Mouse (Mus musculus) frontal cortex, postnatal 25 days (tissue): ENCODE results near the gene Col24a1.

Experiments
- DNase-seq, 2 experiments: peaks; one replicate each; pipeline ENCODE4 v3.0.0; 2022; ENCODE audit warnings: low spot score in 2 of 2

The Col24a1 gene

DNA sequence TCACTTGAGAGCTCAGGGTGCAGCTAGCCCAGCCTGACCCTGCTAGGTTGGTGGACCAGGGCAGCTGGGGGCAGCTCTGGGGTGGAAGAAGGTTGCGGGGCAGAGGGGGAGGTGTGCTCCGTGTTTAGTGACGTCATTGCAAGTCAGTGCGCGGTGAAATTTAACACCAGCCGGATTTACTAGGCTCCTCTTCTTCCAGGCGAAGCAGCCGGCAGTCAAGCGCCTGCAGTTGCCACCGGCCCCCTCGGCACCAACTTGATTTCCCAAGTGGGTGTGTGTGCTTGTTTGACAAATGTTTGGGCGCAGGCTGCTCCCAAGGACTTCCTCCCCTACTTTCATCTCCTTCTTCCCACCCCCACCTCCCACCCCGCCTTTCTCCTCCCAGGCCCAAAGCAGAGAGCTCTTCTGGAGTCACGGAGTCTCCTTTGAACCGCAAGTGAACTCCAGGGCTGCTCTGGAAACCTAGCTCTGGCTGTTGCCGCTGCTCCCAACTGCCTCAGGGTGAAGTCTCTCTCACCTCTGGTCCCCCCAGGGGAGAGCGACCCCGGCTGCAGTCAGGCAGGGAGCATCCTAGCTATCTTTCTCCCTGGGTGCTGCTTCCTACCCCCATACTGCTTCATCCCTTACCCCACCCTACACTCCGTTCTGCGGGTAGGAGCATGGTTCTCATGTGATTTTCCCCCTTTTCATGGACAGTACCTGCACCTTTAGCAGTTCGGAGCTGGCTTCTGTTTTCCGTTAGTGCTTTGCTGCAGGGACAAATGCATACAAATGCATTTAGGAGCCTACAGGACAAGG lies at the start of gene Col24a1:
TSS of gene Col24a1 (plus strand) at position 136 of the 798 bp plus-strand sequence.
- DNase-seq = no peak

DNA sequence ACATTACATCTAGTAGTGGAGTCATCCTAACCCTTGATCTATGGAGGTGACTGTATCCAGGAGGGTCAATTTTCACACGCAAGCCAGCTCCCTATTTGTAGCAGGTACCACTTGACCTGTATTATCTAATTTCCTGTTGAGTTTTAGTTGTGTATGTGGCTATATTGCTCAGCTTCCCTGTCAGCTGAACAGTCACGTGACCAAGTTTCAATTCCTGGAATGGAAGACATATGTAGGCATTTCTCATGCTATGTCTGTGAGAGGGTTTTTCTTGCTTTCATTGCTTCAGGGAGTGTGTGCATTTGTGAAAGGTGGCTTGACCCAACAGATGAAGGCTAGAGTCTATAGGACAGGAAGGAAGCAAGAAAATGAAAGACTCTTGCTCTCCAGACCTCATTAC lies 44.2 kb upstream of the Col24a1 start:
- no peak for DNase-seq

- DNase-seq = no peak
Observed at GRCm38 (mm10) chr3:145253066-145253465, 39.2 kb upstream of the Col24a1 start.

DNA sequence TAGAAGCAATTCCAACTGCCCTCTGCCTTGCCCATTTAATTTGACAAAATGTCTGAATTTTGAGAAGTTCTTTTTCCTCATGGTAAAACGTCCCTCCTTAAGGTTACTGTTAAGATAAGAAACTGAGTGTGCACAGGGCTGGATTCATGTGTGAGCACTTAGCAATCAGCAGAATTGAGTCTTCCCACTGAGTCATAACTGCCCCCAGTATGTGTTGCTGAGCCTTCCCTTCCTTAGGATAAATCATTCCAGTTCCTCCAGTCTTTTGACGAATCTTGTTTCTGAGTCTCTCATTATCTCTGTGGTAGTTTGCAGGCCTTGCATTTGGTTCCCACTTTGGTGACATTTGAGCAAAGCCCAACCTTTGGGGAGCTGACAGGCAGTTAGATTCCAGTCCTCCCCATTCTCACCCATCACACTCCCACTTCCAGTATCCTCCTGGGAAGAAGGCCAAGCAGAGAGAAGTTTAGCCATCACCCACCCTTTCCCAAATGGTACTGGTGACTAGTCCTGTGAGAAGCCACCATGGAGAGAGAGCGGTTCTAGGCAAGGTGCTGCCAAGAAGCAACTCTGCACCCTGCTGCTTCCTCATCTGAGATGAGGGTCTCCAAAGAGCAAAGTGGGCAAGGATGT lies 37.4 kb upstream of the Col24a1 start:
- DNase-seq = peak in 1 of 2 experiments; percentile 8

GRCm38 (mm10) chr3:145256647-145257046 lies 35.6 kb upstream of the Col24a1 start:
- no peak for DNase-seq

DNA sequence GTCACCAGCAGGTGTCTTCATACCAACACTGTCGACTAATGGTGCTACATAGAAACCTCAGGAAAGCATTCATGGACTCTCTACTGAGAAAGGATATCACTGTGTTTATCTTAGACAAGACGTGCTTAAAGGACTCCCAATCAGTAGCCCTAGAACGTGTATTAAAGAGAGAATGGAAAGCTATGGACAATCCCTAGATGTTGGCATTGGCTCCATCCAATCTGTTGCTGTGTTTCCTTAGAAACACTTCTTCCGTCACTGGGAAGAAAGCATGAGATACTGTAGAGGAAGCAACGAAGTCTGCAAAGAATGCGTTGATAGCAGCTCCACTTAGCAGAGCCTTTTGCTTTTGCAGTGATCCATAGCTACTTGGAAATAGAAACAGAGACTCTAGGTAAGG lies 32.6 kb upstream of the Col24a1 start:
- DNase-seq = no peak

DNA sequence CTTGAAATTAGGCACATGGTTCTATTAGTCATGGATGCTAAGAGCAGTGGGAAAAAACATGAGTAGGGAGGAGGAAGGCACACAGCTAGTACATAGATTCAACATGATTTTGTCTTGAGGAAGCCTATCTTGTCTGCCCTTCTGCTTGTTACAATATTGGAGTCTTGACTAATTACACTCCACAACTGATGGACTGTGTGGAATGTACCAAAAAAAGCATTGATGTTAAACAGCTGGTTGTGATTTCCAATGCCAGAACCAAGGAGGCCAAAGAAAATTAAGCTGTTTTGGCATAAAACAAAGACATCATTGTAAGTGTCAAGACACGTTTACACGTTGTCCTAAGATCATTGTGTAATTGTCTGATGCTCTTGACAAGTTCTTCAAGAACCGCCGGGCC lies 29.1 kb upstream of the Col24a1 start:
- DNase-seq = no peak

- DNase-seq = no peak
Observed at GRCm38 (mm10) chr3:145268066-145268465, 24.2 kb upstream of the Col24a1 start.

DNA sequence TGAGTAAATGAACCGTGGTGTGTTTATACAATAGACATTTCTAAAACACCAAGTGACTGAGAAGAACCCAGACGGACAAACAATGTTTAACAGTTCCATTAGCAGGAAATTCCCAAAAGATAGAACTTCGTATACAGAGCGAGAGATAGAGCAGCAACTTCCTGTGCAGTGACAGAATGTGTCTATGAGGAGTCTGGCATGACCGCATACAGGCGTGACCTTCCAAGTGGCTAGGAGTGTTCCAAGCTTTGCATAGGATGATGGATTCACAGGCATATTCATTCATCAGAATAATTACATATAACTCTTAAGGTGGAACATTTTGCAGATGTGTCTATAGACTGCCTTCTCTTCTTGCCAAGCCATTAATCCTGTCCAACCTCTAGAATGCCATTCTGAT lies 18.1 kb upstream of the Col24a1 start:
- DNase-seq = no peak

DNA sequence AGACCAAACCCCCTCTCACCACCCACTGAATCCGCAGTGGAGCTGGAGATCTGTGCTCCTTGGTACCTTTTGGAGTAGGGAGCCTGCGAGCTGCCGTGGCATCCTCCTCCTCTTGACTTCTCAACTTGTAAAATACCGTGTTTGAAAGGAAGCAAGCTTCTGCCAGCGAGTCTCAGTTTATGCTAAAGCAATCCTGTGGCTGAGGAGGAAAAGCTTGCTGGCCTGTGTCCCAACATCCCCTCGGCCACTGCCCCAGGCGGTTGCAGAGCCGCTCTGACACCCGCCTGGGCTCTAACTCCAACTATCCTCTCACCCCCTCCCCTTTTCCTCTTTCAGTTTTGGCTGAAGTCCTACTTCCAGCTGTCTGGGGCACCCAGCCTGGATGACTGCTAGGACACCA lies 935 bp downstream of the Col24a1 start:
- DNase-seq = no peak

DNA sequence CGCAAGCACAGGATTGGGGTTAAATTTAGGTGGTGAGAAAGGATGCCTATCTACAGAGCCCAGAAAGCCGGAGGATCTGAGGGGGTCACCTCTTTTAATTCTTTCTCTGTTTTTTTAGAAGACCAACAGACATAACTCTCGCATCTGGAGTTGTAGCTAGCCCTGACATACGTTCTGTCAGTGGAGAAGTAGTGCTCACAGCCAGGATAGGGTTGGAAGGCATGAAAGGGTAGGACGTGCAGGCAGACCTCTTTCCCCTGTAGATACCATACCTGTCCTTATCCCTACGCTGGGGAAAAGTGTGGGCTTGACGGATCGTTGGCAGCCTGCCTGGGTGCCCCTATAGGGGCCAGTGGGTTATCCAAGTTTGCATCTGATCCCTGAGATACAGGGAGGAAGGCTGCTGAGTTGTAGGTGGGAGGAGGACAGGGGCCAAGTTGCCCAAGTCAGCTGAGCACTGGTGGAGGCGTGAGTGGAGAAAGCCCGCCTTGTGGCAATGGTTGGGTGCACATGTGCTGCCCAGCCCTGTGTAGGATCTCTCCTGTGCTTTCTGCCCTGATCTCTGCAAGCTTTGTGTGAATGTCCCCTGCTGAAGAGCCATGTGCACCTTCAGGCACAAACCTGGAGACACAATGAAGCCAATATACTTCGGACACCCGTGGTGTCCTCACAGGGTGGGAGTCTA lies 1.5 kb downstream of the Col24a1 start:
- DNase-seq = no peak

GRCm38 (mm10) chr3:145299980-145300591 lies 7.8 kb downstream of the Col24a1 start:
- DNase-seq = no peak

DNA sequence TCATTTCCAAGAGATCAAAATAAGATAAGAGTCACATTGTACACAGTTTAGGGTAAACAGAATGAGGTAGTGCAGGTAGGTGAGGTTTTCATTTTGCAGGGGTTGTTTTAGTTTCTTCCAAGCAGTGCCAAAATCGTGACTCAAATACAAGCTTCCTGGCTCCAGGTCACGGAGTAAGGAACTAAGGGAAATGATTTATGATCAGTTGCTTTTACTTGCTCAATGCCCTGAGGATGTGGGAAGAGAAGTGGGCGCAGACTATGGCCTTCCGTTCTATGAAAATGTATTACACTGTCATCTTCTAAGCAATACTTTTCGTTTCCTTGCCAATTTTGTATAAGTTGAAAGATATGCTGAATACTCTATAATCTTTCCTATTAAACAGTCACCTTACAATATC lies 13.0 kb downstream of the Col24a1 start:
- DNase-seq = no peak

DNA sequence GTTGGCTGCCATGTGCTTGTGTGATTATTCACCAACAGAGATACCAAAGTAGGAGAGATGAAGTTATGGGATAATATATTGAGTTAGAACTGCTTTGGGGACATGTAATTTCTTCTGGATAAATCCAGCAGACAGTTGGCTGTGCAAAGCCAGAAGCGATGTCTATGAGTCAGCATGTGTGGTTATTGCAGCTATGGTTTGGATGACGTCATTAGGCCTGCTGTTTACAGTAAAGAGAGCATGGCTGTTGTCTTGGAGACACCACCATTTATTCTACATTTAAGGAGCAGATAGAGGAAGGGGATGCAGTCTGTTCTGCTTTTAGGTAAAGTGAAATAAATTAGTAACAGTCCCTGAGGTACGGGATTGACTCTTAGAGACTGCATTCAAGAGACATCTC lies 14.9 kb downstream of the Col24a1 start:
- DNase-seq = no peak

GRCm38 (mm10) chr3:145320587-145321274 lies 28.5 kb downstream of the Col24a1 start:
- DNase-seq = no peak

DNA sequence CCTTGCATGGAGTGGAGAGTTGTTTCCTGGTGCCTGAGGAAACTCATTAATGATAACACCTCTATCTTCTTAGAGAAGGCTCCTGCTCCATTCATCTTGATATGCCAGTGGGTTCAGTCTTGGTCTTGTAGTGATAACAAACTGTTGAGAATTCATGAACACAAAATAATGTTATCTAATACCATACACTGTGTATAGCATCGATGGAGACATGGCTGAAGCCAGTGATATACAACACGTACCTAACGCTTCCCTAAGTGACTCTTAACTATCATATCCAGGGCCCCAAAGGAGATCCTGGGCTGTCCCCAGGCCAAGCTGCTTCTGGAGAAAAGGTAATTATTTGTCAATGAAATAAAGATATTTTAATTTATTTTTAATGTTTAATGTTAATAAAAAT lies 33.1 kb downstream of the Col24a1 start:
- no peak for DNase-seq

DNA sequence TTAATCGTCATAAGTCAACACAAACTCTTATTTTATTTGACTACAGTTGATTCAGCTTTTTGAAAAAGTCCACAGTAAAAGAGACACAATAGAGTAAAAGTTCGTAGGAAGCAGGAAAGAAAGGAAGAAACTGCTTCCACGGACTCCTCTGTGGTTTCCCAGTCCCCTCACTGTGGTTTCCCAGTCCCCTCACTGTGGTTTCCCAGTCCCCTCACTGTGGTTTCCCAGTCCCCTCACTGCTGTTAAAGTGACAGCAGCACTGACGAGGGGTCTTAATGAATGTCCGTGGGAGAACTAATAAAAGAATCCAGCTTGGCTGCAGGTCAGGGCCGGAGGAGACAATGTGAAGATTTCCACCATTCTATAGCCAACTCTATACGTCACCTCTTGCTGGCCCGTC lies 39.4 kb downstream of the Col24a1 start:
- DNase-seq = no peak

DNA sequence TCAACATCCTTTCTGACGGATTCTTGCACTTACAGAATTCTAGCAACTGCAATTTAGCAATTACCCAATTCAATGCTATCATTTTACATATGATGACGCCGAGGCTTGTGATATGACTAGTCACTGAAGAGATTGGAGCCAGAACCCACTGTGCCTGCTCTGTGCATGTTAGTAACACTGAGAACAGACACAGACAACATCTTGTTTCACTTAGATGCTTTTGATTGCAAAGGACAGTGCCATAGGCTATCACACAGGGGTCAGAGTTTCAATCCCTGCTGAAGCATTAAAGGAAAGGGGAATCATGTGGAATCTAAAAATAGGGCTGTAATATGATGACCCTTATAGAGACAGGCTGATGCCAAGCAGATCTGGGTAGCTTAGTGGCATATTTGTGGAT lies 41.8 kb downstream of the Col24a1 start:
- no peak for DNase-seq

DNA sequence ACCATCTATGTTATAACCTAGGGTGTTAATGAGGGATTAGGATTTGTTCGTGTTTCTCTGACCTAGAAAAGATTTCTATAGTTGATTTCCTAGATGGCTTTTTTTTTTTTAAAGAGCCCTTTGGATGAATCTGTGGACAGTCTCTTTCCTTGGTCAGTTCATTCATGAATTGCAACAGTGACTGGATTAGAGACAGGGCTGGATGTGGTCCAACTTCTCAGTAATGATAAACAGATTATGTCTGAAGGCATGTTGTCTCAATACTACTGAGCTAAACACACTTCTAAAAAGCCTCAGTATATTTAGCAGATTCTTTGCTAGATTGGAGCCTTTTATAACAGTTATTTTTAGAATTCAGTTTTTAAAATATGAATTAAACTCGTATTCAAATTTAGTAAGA lies 44.9 kb downstream of the Col24a1 start:
- DNase-seq = no peak

DNA sequence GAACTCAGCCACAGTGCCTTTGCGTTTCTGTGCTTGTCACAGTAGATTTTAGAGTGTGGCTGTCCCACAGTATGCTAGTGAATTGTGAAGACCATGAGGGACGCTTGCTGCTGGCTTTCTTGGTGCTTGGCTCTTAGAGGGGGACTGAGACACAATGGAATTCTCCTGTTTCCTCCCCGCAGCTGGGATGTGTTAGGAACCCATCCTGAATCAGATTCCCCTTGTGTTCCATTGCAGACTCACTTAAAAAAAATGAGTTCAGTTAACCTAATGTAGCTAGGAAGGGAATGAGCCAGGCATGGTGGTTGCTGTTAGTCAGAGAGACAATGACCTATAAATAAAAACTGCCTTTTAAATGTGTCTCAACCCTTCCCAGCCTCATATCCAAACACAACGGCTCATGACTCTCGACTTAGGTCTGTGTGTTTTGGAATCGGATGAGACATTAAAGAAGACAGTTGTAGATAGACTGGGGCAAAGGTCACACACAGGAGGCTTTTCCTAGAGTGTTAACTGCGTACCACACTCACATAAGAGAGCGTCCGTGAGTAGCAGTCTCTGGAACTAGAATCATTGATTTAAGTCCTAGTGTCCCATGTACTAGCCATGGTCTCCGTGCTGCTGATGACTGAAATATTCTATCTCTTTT lies 47.7 kb downstream of the Col24a1 start:
- DNase-seq = no peak

DNA sequence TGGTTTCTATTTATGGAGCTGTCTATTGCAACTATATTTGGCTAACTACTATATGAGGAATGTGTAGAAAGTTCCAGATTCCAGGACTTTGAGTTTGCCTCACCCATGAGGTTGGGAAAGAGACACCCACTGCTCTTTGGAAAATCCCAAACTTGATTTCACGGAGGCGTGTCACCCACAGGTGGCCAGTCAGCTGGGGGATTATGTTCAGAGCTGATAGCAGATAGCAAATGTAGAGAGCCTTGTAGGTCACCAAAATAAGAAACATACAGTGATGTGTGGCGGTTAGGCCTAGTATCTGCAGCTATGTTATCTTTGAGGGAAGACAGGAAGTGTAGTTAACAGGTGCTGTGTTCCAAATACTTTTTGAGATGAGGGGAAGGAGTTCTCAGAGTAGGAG lies 56.4 kb downstream of the Col24a1 start:
- no peak for DNase-seq
